Mouse (Mus musculus) lung, embryonic 14.5 days (tissue): Measurements from ENCODE around the gene Adam22. TPM values are rescaled to one million over a fixed set of nuclear protein-coding genes. Genes with fewer than 3 reads are reported as not detected.
A peak's percentile ranks its signal among the peaks of the same experiment; 100 is the strongest.

Experiments
- ATAC-seq: fragments of 200-750 bp; cut with Nextera tagmentation; 2 replicates; pipeline ENCODE4 v1.8.0; 2017; ENCODE audit warnings: mild to moderate bottlenecking, moderate TSS enrichment, moderate library complexity; ENCODE audit not compliant: insufficient read depth
- DNase-seq: peaks from one replicate; pipeline ENCODE4 v3.0.0-alpha.2; 2015
- H3K27ac ChIP-seq: fragments of 300-500 bp; sonication (generic); 2 replicates; pipeline ENCODE4 v1.5.1; 2014; ENCODE audit warnings: low read depth, mild to moderate bottlenecking, moderate library complexity
- H3K27me3 ChIP-seq: fragments of 300-500 bp; sonication (generic); 2 replicates; pipeline ENCODE4 v1.6.1; 2014; ENCODE audit warnings: low read length, control low read depth; ENCODE audit not compliant: insufficient read depth
- H3K36me3 ChIP-seq: fragments of 300-500 bp; sonication (generic); 2 replicates; pipeline ENCODE4 v1.6.1; 2014; ENCODE audit warnings: control low read depth; ENCODE audit not compliant: insufficient read depth
- H3K4me1 ChIP-seq: fragments of 300-500 bp; sonication (generic); 2 replicates; pipeline ENCODE4 v1.6.1; 2014; ENCODE audit warnings: antibody characterized with exemption, control low read depth; ENCODE audit not compliant: insufficient read depth
- H3K4me2 ChIP-seq: fragments of 300-500 bp; sonication (generic); 2 replicates; pipeline ENCODE4 v1.6.1; 2014; ENCODE audit warnings: mild to moderate bottlenecking
- H3K4me3 ChIP-seq: fragments of 300-500 bp; sonication (generic); 2 replicates; pipeline ENCODE4 v1.5.1; 2014; ENCODE audit warnings: low read depth, low read length
- H3K9ac ChIP-seq: fragments of 300-500 bp; sonication (generic); 2 replicates; pipeline ENCODE4 v1.6.1; 2014
- H3K9me3 ChIP-seq: fragments of 300-500 bp; sonication (generic); 2 replicates; pipeline ENCODE4 v1.6.1; 2016; ENCODE audit warnings: low read depth, low read length, control low read depth
- CTCF ChIP-seq: IDR thresholded peaks from 2 replicates; pipeline ENCODE4 v1.5.1; 2016; ENCODE audit warnings: antibody characterized with exemption, low read depth
- WGBS: fragments of 180-500 bp; shearing (Covaris S2); extraction: QIAGEN DNeasy Blood & Tissue Kit; methylation state at CpG from one replicate; pipeline ENCODE4 v1.1.7; 2014; 5-methylcytosine and 5-hydroxymethylcytosine counted together
- polyA plus RNA-seq: library from polyadenylated mRNA; unstranded; fragments of >200 nt; fragmentation: Nextera tagmentation; extraction: Ambion mirVana; gene quantifications from 2 replicates; pipeline ENCODE4 v1.2.1, GENCODE M21; 2014

Gene Adam22
- polyA plus RNA-seq, 1 experiment from 2014 or later: 3.6 TPM

- ATAC-seq: no peak
- no peaks in the 10 kb centered on the region for H3K9me3 ChIP-seq
- no peaks in the 10 kb centered on the region for H3K4me1 ChIP-seq
- WGBS: 75% methylated on average over 5 of the region's 5 CpGs
- H3K4me2 ChIP-seq: no peak overlapping the region
- no peak overlapping the region for H3K4me3 ChIP-seq
- DNase-seq: no peak
- no peak overlapping the region for H3K9ac ChIP-seq
- no peak for TF ChIP-seq CTCF
- no peaks in the 10 kb centered on the region for H3K36me3 ChIP-seq
- H3K27ac ChIP-seq: no peak overlapping the region
- no peaks in the 10 kb centered on the region for H3K27me3 ChIP-seq
These were observed 6.4 kb upstream of the Adam22 start for GRCm38 (mm10) chr5:8374297-8374906.

- Histone ChIP-seq H3K4me1 (no peaks in the 10 kb centered on the region), H3K9me3 (no peaks in the 10 kb centered on the region), H3K4me3 (no peak overlapping the region), H3K27ac (no peak overlapping the region), H3K27me3 (peaks cover 3% of the 10 kb centered on the region; the same call in 1 of the 2 replicates), H3K9ac (no peak overlapping the region), H3K4me2 (no peak overlapping the region), H3K36me3 (no peaks in the 10 kb centered on the region)
- ATAC-seq: no peak
- no peak for DNase-seq
- 72% methylated on average over 4 of the region's 4 CpGs for WGBS
- no peak for TF ChIP-seq CTCF
These were observed 5.5 kb upstream of the Adam22 start for GRCm38 (mm10) chr5:8373415-8373814.

GRCm38 (mm10) chr5:8368781-8369180, 821 bp upstream of the Adam22 start:
- Histone ChIP-seq H3K27ac (no peak overlapping the region), H3K4me3 (no peak overlapping the region), H3K9me3 (no peaks in the 10 kb centered on the region), H3K9ac (no peak overlapping the region), H3K27me3 (peaks cover 11% of the 10 kb centered on the region; the same call in 1 of the 2 replicates), H3K4me1 (no peaks in the 10 kb centered on the region), H3K4me2 (no peak overlapping the region), H3K36me3 (no peaks in the 10 kb centered on the region)
- DNase-seq (no peak), ATAC-seq (no peak)
- TF ChIP-seq CTCF: no peak
- 74% methylated on average over 5 of the region's 5 CpGs for WGBS

- Histone ChIP-seq H3K9me3 (no peaks in the 10 kb centered on the region), H3K36me3 (no peaks in the 10 kb centered on the region), H3K4me1 (no peaks in the 10 kb centered on the region), H3K9ac (no peak overlapping the region), H3K27me3 (peaks cover 11% of the 10 kb centered on the region; the same call in 1 of the 2 replicates), H3K4me3 (peak overlapping the region; percentile 56), H3K4me2 (peak overlapping the region; percentile 83), H3K27ac (no peak overlapping the region)
- no peak for DNase-seq
- no peak for TF ChIP-seq CTCF
- 33% methylated on average over 7 of the region's 7 CpGs for WGBS
- no peak for ATAC-seq
These were observed 350 bp upstream of the Adam22 start for GRCm38 (mm10) chr5:8368328-8368692.

- Histone ChIP-seq H3K9ac (no peak overlapping the region), H3K27me3 (peaks cover 11% of the 10 kb centered on the region; the same call in 1 of the 2 replicates), H3K36me3 (no peaks in the 10 kb centered on the region), H3K4me2 (peak overlapping the region; percentile 83), H3K27ac (no peak overlapping the region), H3K4me3 (peak overlapping the region; percentile 56), H3K4me1 (no peaks in the 10 kb centered on the region), H3K9me3 (no peaks in the 10 kb centered on the region)
- ATAC-seq: 0 out of 2 replicates have a peak, but pooled peaks have one; percentile 7
- peak; percentile 5 for DNase-seq
- 2% methylated on average over 25 of the region's 25 CpGs for WGBS
- TF ChIP-seq CTCF: no peak
These were observed 968 bp downstream of the Adam22 start for GRCm38 (mm10) chr5:8366771-8367613.

- Histone ChIP-seq H3K9ac (no peak overlapping the region), H3K27me3 (no peaks in the 10 kb centered on the region; the same call in 1 of the 2 replicates), H3K4me2 (no peak overlapping the region), H3K36me3 (no peaks in the 10 kb centered on the region), H3K9me3 (no peaks in the 10 kb centered on the region), H3K27ac (no peak overlapping the region), H3K4me3 (no peak overlapping the region), H3K4me1 (0 out of 2 replicates have a peak, but pooled peaks cover 3% of the 10 kb centered on the region)
- peak; percentile 39 for TF ChIP-seq CTCF
- peak; percentile 7 for DNase-seq
- ATAC-seq: no peak
- WGBS: 54% methylated on average over 1 of the region's 1 CpGs
These were observed 5.6 kb downstream of the Adam22 start for GRCm38 (mm10) chr5:8362361-8362760.

- TF ChIP-seq CTCF: no peak
- no peak overlapping the region for H3K4me2 ChIP-seq
- DNase-seq (no peak), ATAC-seq (0 out of 2 replicates have a peak, but pooled peaks have one; percentile 5)
- no peaks in the 10 kb centered on the region for H3K9me3 ChIP-seq
- H3K27me3 ChIP-seq: no peaks in the 10 kb centered on the region
- no peak overlapping the region for H3K4me3 ChIP-seq
- H3K4me1 ChIP-seq: 0 out of 2 replicates have a peak, but pooled peaks cover 3% of the 10 kb centered on the region
- 57% methylated on average over 8 of the region's 8 CpGs for WGBS
- H3K36me3 ChIP-seq: no peaks in the 10 kb centered on the region
- no peak overlapping the region for H3K27ac ChIP-seq
- H3K9ac ChIP-seq: no peak overlapping the region
These were observed 10.3 kb downstream of the Adam22 start for GRCm38 (mm10) chr5:8357677-8358076.
